Mouse (Mus musculus): ENCODE data around the gene Gm6525.

DNA sequence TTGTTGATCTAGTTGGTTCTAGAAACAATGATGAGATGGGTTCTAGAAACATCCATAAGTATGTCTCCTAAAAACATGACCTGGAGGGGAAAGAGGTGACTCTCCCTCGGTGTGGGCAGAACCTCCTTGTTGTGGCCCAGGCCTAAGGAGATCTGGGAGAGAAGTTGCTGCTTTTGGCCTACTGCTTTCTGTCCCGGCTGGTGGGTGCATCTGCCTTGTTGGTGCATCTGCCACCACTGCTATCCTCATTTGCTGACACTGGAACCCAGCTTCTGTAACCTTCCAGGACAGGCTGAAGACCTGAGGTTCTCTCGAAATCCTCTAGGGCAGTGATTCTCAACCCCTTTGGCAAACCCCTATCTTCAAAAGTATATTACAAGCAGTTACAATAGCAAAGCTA is 8.5 kb upstream of the Gm6525 start:
- TF ChIP-seq CTCF (IDR thresholded peaks at IDR 0.05) (no peak), EP300 (IDR thresholded peaks at IDR 0.05) (no peak)

All from lung, postnatal 0 days (tissue).